Mouse (Mus musculus) hindbrain, postnatal 0 days (tissue): ENCODE results near the gene Olfr1366. TPM values are rescaled to one million over a fixed set of nuclear protein-coding genes. Genes with fewer than 3 reads are reported as not detected.
A peak's percentile ranks its signal among the peaks of the same experiment; 100 is the strongest.
"Not testable (repeated sequence)": the region's sequence is repeated elsewhere in the genome, so short reads cannot be mapped to it uniquely, and the experiment has no call there.

Experiments used
- ATAC-seq: fragments of 200-750 bp; cut with Nextera tagmentation; 2 replicates; pipeline ENCODE4 v1.8.0; 2017; ENCODE audit warnings: mild to moderate bottlenecking, moderate TSS enrichment, moderate library complexity
- DNase-seq: peaks from one replicate; pipeline ENCODE4 v3.0.0-alpha.2; 2015; ENCODE audit warnings: low spot score
- H3K27ac ChIP-seq: fragments of 300-500 bp; sonication (generic); 2 replicates; pipeline ENCODE4 v1.5.1; 2014; ENCODE audit warnings: mild to moderate bottlenecking
- H3K27me3 ChIP-seq: fragments of 300-500 bp; sonication (generic); 2 replicates; pipeline ENCODE4 v1.6.1; 2014; ENCODE audit warnings: low read length, mixed read lengths; ENCODE audit not compliant: insufficient read depth
- H3K36me3 ChIP-seq: fragments of 300-500 bp; sonication (generic); 2 replicates; pipeline ENCODE4 v1.6.1; 2014; ENCODE audit warnings: low read length, mixed read lengths; ENCODE audit not compliant: insufficient read depth
- H3K4me1 ChIP-seq: fragments of 300-500 bp; sonication (generic); 2 replicates; pipeline ENCODE4 v1.6.1; 2014; ENCODE audit warnings: antibody characterized with exemption, low read length, mixed read lengths; ENCODE audit not compliant: insufficient read depth
- H3K4me2 ChIP-seq: fragments of 300-500 bp; sonication (generic); 2 replicates; pipeline ENCODE4 v1.6.1; 2014; ENCODE audit warnings: low read depth, mild to moderate bottlenecking, low read length, moderate library complexity, mixed read lengths
- H3K4me3 ChIP-seq: fragments of 300-500 bp; sonication (generic); 2 replicates; pipeline ENCODE4 v1.5.1; 2014; ENCODE audit warnings: low read length
- H3K9ac ChIP-seq: fragments of 300-500 bp; sonication (generic); replicated peaks from 2 replicates; pipeline ENCODE4 v1.6.1; 2014; ENCODE audit warnings: mild to moderate bottlenecking, low read length, moderate library complexity, mixed read lengths
- H3K9me3 ChIP-seq: fragments of 300-500 bp; sonication (generic); 2 replicates; pipeline ENCODE4 v1.6.1; 2016; ENCODE audit warnings: low read length, mixed read lengths
- CTCF ChIP-seq: IDR thresholded peaks from 2 replicates; pipeline ENCODE4 v1.5.1; 2016; ENCODE audit warnings: antibody characterized with exemption, control low read depth, low read depth
- WGBS: fragments of 180-500 bp; shearing (Covaris S2); extraction: QIAGEN DNeasy Blood & Tissue Kit; methylation state at CpG from one replicate; pipeline ENCODE4 v1.1.7; 2014; 5-methylcytosine and 5-hydroxymethylcytosine counted together
- polyA plus RNA-seq: library from polyadenylated mRNA; unstranded; fragments of >200 nt; fragmentation: Nextera tagmentation; extraction: Ambion mirVana; gene quantifications from 2 replicates; pipeline ENCODE4 v1.2.1, GENCODE M21; 2015
- total RNA-seq: library from RNA; depleted of rRNA; stranded (reverse); fragments of >200 nt; gene quantifications from 2 replicates; pipeline ENCODE4 v1.2.3, GENCODE M21; 2014; rRNA removed

The Olfr1366 gene
- total and polyA plus RNA-seq, 2 experiments from 2014 or later: 0.23 TPM; not detected in 1

GRCm38 (mm10) chr13:21530136-21530535 lies 12.5 kb downstream of the Olfr1366 start:
- Histone ChIP-seq H3K27ac (no peak overlapping the region), H3K27me3 (no peaks in the 10 kb centered on the region), H3K36me3 (peaks cover 14% of the 10 kb centered on the region), H3K4me1 (no peaks in the 10 kb centered on the region), H3K4me3 (peak overlapping the region; percentile 92), H3K4me2 (peak overlapping the region; percentile 68), H3K9me3 (no peaks in the 10 kb centered on the region), H3K9ac (peak overlapping the region; percentile 0; the same call in 1 of the 2 replicates)
- WGBS: 51% methylated on average over 7 of the region's 7 CpGs
- DNase-seq (no peak), ATAC-seq (no peak)
- TF ChIP-seq CTCF: no peak

DNA sequence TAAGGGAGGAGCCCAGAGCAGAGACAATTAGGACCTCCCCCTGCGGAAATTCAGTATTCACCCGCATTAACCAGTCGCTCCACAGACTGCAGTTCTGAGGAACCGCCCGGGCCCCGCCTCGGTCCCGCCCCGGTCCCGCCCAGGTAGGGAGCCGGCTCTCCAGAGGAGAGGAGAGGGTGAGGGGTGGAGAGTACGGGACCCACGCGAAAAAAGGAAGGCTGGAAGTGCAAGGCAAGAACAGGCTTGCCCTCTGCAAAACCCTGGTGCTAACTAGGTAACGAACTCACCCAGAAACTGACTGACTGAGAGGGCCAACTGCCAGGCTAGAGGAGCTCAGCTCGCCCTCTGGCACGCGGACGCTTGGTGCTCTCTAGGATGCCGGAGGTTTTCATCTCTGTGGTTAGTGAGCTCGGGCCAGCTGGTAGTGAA lies 36.4 kb downstream of the Olfr1366 start:
- no peaks in the 10 kb centered on the region for H3K4me1 ChIP-seq
- peak overlapping the region; percentile 88 for H3K27ac ChIP-seq
- TF ChIP-seq CTCF: 0 out of 2 replicates have a peak, but pooled peaks have one; percentile 5
- peak overlapping the region; percentile 64 for H3K9ac ChIP-seq
- H3K36me3 ChIP-seq: no peaks in the 10 kb centered on the region
- peak overlapping the region; percentile 70 for H3K4me2 ChIP-seq
- no peaks in the 10 kb centered on the region for H3K9me3 ChIP-seq
- DNase-seq: peak; percentile 90
- no peaks in the 10 kb centered on the region for H3K27me3 ChIP-seq
- WGBS: 0% methylated on average over 21 of the region's 21 CpGs
- ATAC-seq: peak; percentile 99
- peak overlapping the region; percentile 67 for H3K4me3 ChIP-seq

- no peak for ATAC-seq
- Histone ChIP-seq H3K9ac (no peak overlapping the region), H3K4me2 (no peak overlapping the region), H3K9me3 (no peaks in the 10 kb centered on the region), H3K27ac (no peak overlapping the region), H3K27me3 (no peaks in the 10 kb centered on the region), H3K4me1 (no peaks in the 10 kb centered on the region), H3K36me3 (no peaks in the 10 kb centered on the region), H3K4me3 (no peak overlapping the region)
- DNase-seq: no peak
- no peak for TF ChIP-seq CTCF
- WGBS: 86% methylated on average over 5 of the region's 5 CpGs
Observed at GRCm38 (mm10) chr13:21502296-21502695, 40.3 kb downstream of the Olfr1366 start.

DNA sequence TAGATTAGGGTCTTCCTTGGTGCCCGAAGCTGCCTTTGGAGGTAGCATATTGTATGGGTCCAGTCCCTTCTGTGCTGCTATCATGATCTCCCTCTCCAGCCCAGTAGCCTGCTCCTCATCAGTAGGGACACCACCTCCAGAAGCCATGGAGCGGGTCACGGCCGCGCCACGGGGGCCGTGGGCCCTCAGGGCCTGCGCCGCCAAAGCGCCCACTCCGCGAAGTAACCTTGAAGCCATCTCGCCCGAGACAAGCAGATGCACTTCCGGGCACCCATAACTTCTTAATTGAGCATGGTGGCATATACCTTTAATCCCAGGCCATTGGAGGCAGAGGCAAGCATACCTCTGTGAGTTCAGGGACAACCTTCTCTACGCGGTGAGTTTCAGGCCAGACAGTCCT lies 41.4 kb downstream of the Olfr1366 start, which contains the start of gene Gm11273:
Gene Gm11273 (minus strand): TSS at position 237 of the 400 bp plus-strand sequence.
- not testable (repeated sequence) for DNase-seq, H3K4me2 ChIP-seq, H3K27ac ChIP-seq, ATAC-seq, H3K4me3 ChIP-seq, H3K4me1 ChIP-seq, H3K36me3 ChIP-seq, H3K27me3 ChIP-seq, H3K9ac ChIP-seq, H3K9me3 ChIP-seq
- WGBS: 92% methylated on average over 17 of the region's 17 CpGs

DNA sequence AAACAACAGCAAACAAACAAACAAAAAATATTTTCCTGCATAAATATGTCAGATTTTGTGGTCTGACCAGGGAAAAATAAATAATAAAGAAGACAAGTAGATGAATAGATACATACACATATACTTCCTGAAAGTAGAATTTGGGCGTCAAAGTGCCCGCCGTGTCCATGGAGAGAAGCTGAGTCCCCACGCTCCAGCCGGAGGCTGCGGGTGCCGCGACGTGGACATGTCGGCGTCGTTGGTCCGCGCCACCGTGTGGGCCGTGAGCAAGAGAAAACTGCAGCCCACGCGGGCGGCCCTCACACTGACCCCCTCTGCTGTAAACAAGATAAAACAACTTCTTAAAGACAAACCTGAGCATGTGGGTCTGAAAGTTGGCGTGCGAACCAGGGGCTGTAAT lies 47.5 kb downstream of the Olfr1366 start, which contains the start of gene AK157302:
Gene AK157302 (plus strand): TSS at position 144 of the 400 bp plus-strand sequence.
- TF ChIP-seq CTCF: no peak
- DNase-seq (no peak), ATAC-seq (no peak)
- H3K4me1 ChIP-seq: no peaks in the 10 kb centered on the region
- H3K9ac ChIP-seq: no peak within 1 kb of the TSS
- no peak within 1 kb of the TSS for H3K27ac ChIP-seq
- no peak within 1 kb of the TSS for H3K4me3 ChIP-seq
- H3K4me2 ChIP-seq: no peak within 1 kb of the TSS
- no peaks in the 10 kb centered on the region for H3K9me3 ChIP-seq
- no peaks in the 10 kb centered on the region for H3K36me3 ChIP-seq
- H3K27me3 ChIP-seq: no peaks in the 10 kb centered on the region
- WGBS: 92% methylated on average over 21 of the region's 21 CpGs

DNA sequence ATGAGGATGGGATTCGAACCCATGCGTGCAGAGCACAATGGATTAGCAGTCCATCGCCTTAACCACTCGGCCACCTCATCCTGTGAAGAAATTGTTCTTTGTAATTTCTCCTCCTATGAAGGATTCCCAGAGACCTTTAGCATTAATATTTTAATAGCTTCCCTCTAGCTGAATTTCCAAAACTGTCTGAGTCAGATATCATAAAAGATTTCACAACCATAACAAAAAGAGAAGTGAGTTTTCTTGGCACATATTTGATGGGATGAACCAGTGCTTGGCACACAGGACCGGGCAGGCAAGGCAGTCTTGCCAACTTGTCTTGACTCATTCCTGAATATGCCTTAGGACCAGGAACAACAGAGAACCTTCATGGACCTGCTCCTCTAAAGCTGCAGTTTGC lies 49.8 kb downstream of the Olfr1366 start:
- H3K9me3 ChIP-seq: no peaks in the 10 kb centered on the region
- H3K4me1 ChIP-seq: no peaks in the 10 kb centered on the region
- H3K27ac ChIP-seq: no peak overlapping the region
- H3K9ac ChIP-seq: no peak overlapping the region
- no peak for TF ChIP-seq CTCF
- WGBS: 93% methylated on average over 5 of the region's 5 CpGs
- H3K4me2 ChIP-seq: no peak overlapping the region
- no peaks in the 10 kb centered on the region for H3K36me3 ChIP-seq
- ATAC-seq (no peak), DNase-seq (no peak)
- H3K27me3 ChIP-seq: no peaks in the 10 kb centered on the region
- H3K4me3 ChIP-seq: no peak overlapping the region

- no peak for ATAC-seq
Observed at GRCm38 (mm10) chr13:21486881-21487280, 55.7 kb downstream of the Olfr1366 start.

More at GRCm38 (mm10) chr13:21486881-21487280, 55.7 kb downstream of the Olfr1366 start:
- H3K27me3 ChIP-seq: no peaks in the 10 kb centered on the region
- no peak overlapping the region for H3K4me3 ChIP-seq
- no peak overlapping the region for H3K9ac ChIP-seq
- no peaks in the 10 kb centered on the region for H3K9me3 ChIP-seq
- no peaks in the 10 kb centered on the region for H3K4me1 ChIP-seq
- 94% methylated on average over 1 of the region's 1 CpGs for WGBS
- no peak for TF ChIP-seq CTCF
- H3K36me3 ChIP-seq: peaks cover 15% of the 10 kb centered on the region; the same call in 1 of the 2 replicates
- no peak for DNase-seq
- no peak overlapping the region for H3K4me2 ChIP-seq
- H3K27ac ChIP-seq: no peak overlapping the region

Other genes with a start within 250 kb of the Olfr1366 start
Only the 30 nearest of the 31 such genes appear.
- gene Gpx6, start 230.7 kb downstream of the Olfr1366 start, total RNA-seq: 0.32 and 0.84 TPM in 2 replicates
- 0.59 and 0.61 TPM in 2 replicates for gene Gpx6, start 230.7 kb downstream of the Olfr1366 start, polyA plus RNA-seq
- gene Olfr1367, start 195.9 kb downstream of the Olfr1366 start, total RNA-seq: not detected in 2 replicates
- gene Olfr1367, start 195.9 kb downstream of the Olfr1366 start, polyA plus RNA-seq: not detected in 2 replicates
- 4.0 and 5.3 TPM in 2 replicates for gene Zscan12, start 180.0 kb downstream of the Olfr1366 start, total RNA-seq
- 7.7 and 8.1 TPM in 2 replicates for gene Zscan12, start 180.0 kb downstream of the Olfr1366 start, polyA plus RNA-seq
- gene Zkscan3, start 140.1 kb downstream of the Olfr1366 start, total RNA-seq: 36.4 and 47.1 TPM in 2 replicates
- 45.9 and 48.2 TPM in 2 replicates for gene Zkscan3, start 140.1 kb downstream of the Olfr1366 start, polyA plus RNA-seq
- 3.3 and 6.3 TPM in 2 replicates for gene Pgbd1, start 101.8 kb downstream of the Olfr1366 start, total RNA-seq
- 2.0 and 2.1 TPM in 2 replicates for gene Pgbd1, start 101.8 kb downstream of the Olfr1366 start, polyA plus RNA-seq
- gene Zscan26, start 89.1 kb downstream of the Olfr1366 start, total RNA-seq: 18.8 and 18.9 TPM in 2 replicates
- 19.4 and 23.5 TPM in 2 replicates for gene Zscan26, start 89.1 kb downstream of the Olfr1366 start, polyA plus RNA-seq
- 0.86 and 1.1 TPM in 2 replicates for gene Nkapl, start 74.3 kb downstream of the Olfr1366 start, total RNA-seq
- 1.5 and 2.6 TPM in 2 replicates for gene Nkapl, start 74.3 kb downstream of the Olfr1366 start, polyA plus RNA-seq
- 6.0 and 6.2 TPM in 2 replicates for gene Zkscan4, start 63.9 kb downstream of the Olfr1366 start, total RNA-seq
- gene Zkscan4, start 63.9 kb downstream of the Olfr1366 start, polyA plus RNA-seq: 5.1 and 5.6 TPM in 2 replicates
- gene Gm10065, start 63.4 kb downstream of the Olfr1366 start, total RNA-seq: not detected in 2 replicates
- gene Gm10065, start 63.4 kb downstream of the Olfr1366 start, polyA plus RNA-seq: not detected in 2 replicates
- gene AK157302, start 47.6 kb downstream of the Olfr1366 start, total RNA-seq: 0.14 and 0.16 TPM in 2 replicates
- gene AK157302, start 47.6 kb downstream of the Olfr1366 start, polyA plus RNA-seq: 0.43 and 0.53 TPM in 2 replicates
- gene Gm11273, start 41.4 kb downstream of the Olfr1366 start, total RNA-seq: 20.4 and 83.2 TPM in 2 replicates
- 7.7 and 8.2 TPM in 2 replicates for gene Gm11273, start 41.4 kb downstream of the Olfr1366 start, polyA plus RNA-seq
- gene Zkscan8, start 11.7 kb downstream of the Olfr1366 start, total RNA-seq: 7.1 and 8.9 TPM in 2 replicates
- 2.7 and 2.8 TPM in 2 replicates for gene Zkscan8, start 11.7 kb downstream of the Olfr1366 start, polyA plus RNA-seq
- gene Olfr1535, start 17.1 kb upstream of the Olfr1366 start, total RNA-seq: not detected in 2 replicates
- 0.11 and 0.16 TPM in 2 replicates for gene Olfr1535, start 17.1 kb upstream of the Olfr1366 start, polyA plus RNA-seq
- gene Olfr1364, start 39.0 kb upstream of the Olfr1366 start, total RNA-seq: not detected in 2 replicates
- not detected in 2 replicates for gene Olfr1364, start 39.0 kb upstream of the Olfr1366 start, polyA plus RNA-seq
- not detected in 2 replicates for gene Olfr1362, start 71.2 kb upstream of the Olfr1366 start, total RNA-seq
- not detected in 2 replicates for gene Olfr1362, start 71.2 kb upstream of the Olfr1366 start, polyA plus RNA-seq
- gene Olfr11, start 99.7 kb upstream of the Olfr1366 start, total RNA-seq: not detected in 2 replicates
- 0.09 TPM in 1 of 2 replicates, not detected in the other for gene Olfr11, start 99.7 kb upstream of the Olfr1366 start, polyA plus RNA-seq
- gene Olfr1361, start 120.6 kb upstream of the Olfr1366 start, total RNA-seq: not detected in 2 replicates
- gene Olfr1361, start 120.6 kb upstream of the Olfr1366 start, polyA plus RNA-seq: not detected in 2 replicates
- not detected in 2 replicates for gene Olfr1360, start 134.6 kb upstream of the Olfr1366 start, total RNA-seq
- gene Olfr1360, start 134.6 kb upstream of the Olfr1366 start, polyA plus RNA-seq: not detected in 2 replicates
- gene Olfr1359, start 155.3 kb upstream of the Olfr1366 start, total RNA-seq: not detected in 2 replicates
- gene Olfr1359, start 155.3 kb upstream of the Olfr1366 start, polyA plus RNA-seq: not detected in 2 replicates
- gene Hist1h2bl, start 173.3 kb upstream of the Olfr1366 start, total RNA-seq: 541 and 615 TPM in 2 replicates
- gene Hist1h2bl, start 173.3 kb upstream of the Olfr1366 start, polyA plus RNA-seq: 1.2 TPM in 1 of 2 replicates, not detected in the other
- gene Hist1h2ai, start 173.6 kb upstream of the Olfr1366 start, total RNA-seq: 934 and 1,282 TPM in 2 replicates
- 4.5 and 5.8 TPM in 2 replicates for gene Hist1h2ai, start 173.6 kb upstream of the Olfr1366 start, polyA plus RNA-seq
- gene Hist1h3h, start 174.9 kb upstream of the Olfr1366 start, total RNA-seq: 1,004 and 1,140 TPM in 2 replicates
- gene Hist1h3h, start 174.9 kb upstream of the Olfr1366 start, polyA plus RNA-seq: 1.9 and 6.2 TPM in 2 replicates
- 1,597 and 1,943 TPM in 2 replicates for gene Hist1h2bm, start 179.2 kb upstream of the Olfr1366 start, total RNA-seq
- gene Hist1h2bm, start 179.2 kb upstream of the Olfr1366 start, polyA plus RNA-seq: 1.3 and 1.7 TPM in 2 replicates
- gene Hist1h4j, start 192.3 kb upstream of the Olfr1366 start, total RNA-seq: 1,214 and 1,310 TPM in 2 replicates
- gene Hist1h4j, start 192.3 kb upstream of the Olfr1366 start, polyA plus RNA-seq: not detected in 2 replicates
- gene Hist1h4k, start 207.7 kb upstream of the Olfr1366 start, total RNA-seq: 380 and 998 TPM in 2 replicates
- gene Hist1h4k, start 207.7 kb upstream of the Olfr1366 start, polyA plus RNA-seq: 1.6 and 1.9 TPM in 2 replicates
- 429 and 552 TPM in 2 replicates for gene Hist1h2ak, start 211.0 kb upstream of the Olfr1366 start, total RNA-seq
- 9.9 and 13.6 TPM in 2 replicates for gene Hist1h2ak, start 211.0 kb upstream of the Olfr1366 start, polyA plus RNA-seq
- gene Hist1h2bn, start 211.3 kb upstream of the Olfr1366 start, total RNA-seq: 864 and 1,352 TPM in 2 replicates
- 1.1 TPM in 1 of 2 replicates, not detected in the other for gene Hist1h2bn, start 211.3 kb upstream of the Olfr1366 start, polyA plus RNA-seq
- 263 and 411 TPM in 2 replicates for gene Hist1h1b, start 237.8 kb upstream of the Olfr1366 start, total RNA-seq
- gene Hist1h1b, start 237.8 kb upstream of the Olfr1366 start, polyA plus RNA-seq: 10.0 and 11.7 TPM in 2 replicates
- 789 and 1,626 TPM in 2 replicates for gene Hist1h3i, start 240.6 kb upstream of the Olfr1366 start, total RNA-seq
- gene Hist1h3i, start 240.6 kb upstream of the Olfr1366 start, polyA plus RNA-seq: 24.5 and 29.0 TPM in 2 replicates
- 641 and 1,093 TPM in 2 replicates for gene Hist1h2an, start 244.4 kb upstream of the Olfr1366 start, total RNA-seq
- gene Hist1h2an, start 244.4 kb upstream of the Olfr1366 start, polyA plus RNA-seq: 2.2 and 5.4 TPM in 2 replicates